13 mouse cellular contexts compared by ENCODE assay signal in genomic region chr5:111671762-111672161, GRCm38 (mm10).
DNase-seq lines count a peak whose midpoint lies in the region; ATAC-seq lines count a peak whose summit lies in the region.
"Had no signal": no experiment of that assay in that cellular context is flagged by ENCODE, and none has a peak within 500 bp of the region (broad histone marks: within the 10 kb centered on the region; RNA-seq: fewer than 3 reads in every experiment).

No protein-coding gene starts in this region.

- H3K9me3 ChIP-seq in forebrain, embryonic 10.5 days, result peaks cover 14% of the 10 kb centered on the region
- peaks cover 8% of the 10 kb centered on the region; the same call in 1 of the 2 replicates for H3K9me3 ChIP-seq in forebrain, embryonic 16.5 days (ENCODE audit: control insufficient read depth, low read length)

- DNase-seq in forebrain, embryonic 10.5 days (ENCODE audit: extremely low spot score, low spot score), result no peak
- DNase-seq in kidney, postnatal 4 days, result peak; percentile 44 to 55
- DNase-seq in kidney, postnatal 25 days, result no peak
- peak; percentile 56 for DNase-seq in urinary bladder, postnatal 14 days (ENCODE audit: low spot score)
- DNase-seq in urinary bladder, postnatal 10 days (ENCODE audit: low spot score), result no peak
- no peak for DNase-seq in right cerebral cortex, adult 2 months (ENCODE audit: low spot score in 2 of 2)
- DNase-seq: adrenal gland, postnatal 10 days; cerebellum, adult 11 months; kidney, postnatal 14 days; spleen, adult 18-20 months had no signal

- no peak overlapping the region for H3K9ac ChIP-seq in forebrain, embryonic 16.5 days (replicated peaks; ENCODE audit: low read depth, low read length)

- H3K4me2 ChIP-seq in forebrain, embryonic 16.5 days (ENCODE audit: low read length), result no peak overlapping the region
- H3K4me2 ChIP-seq: midbrain, embryonic 11.5 days had no signal

- H3K4me1 ChIP-seq in forebrain, embryonic 10.5 days, result peaks cover 39% of the 10 kb centered on the region
- H3K4me1 ChIP-seq in forebrain, embryonic 16.5 days (replicated peaks; ENCODE audit: control insufficient read depth, insufficient read depth, low read length), result peaks cover 32% of the 10 kb centered on the region

- H3K4me3 ChIP-seq in forebrain, embryonic 10.5 days, result no peak overlapping the region
- no peak overlapping the region for H3K4me3 ChIP-seq in forebrain, embryonic 16.5 days (replicated peaks; ENCODE audit: low read length)

- 0 out of 2 replicates have a peak, but pooled peaks cover 2% of the 10 kb centered on the region for H3K36me3 ChIP-seq in forebrain, embryonic 10.5 days (replicated peaks)
- H3K36me3 ChIP-seq in forebrain, embryonic 16.5 days (ENCODE audit: control insufficient read depth, insufficient read depth), result no peaks in the 10 kb centered on the region

- no peak for ATAC-seq in forebrain, embryonic 16.5 days
- no peak for ATAC-seq in inflammation-experienced regulatory T-cells, adult 6 months

- 93% methylated on average over 6 of the region's 6 CpGs for WGBS in forebrain, embryonic 10.5 days
- WGBS in forebrain, embryonic 16.5 days, result 67% methylated on average over 6 of the region's 6 CpGs

- H3K27ac ChIP-seq in forebrain, embryonic 10.5 days, result 0 out of 2 replicates have a peak overlapping the region, but pooled peaks have one; percentile 26
- no peak overlapping the region; the same call in 1 of the 2 replicates for H3K27ac ChIP-seq in forebrain, embryonic 16.5 days (ENCODE audit: low read length)

- peaks cover 21% of the 10 kb centered on the region; the same call in 1 of the 2 replicates for H3K27me3 ChIP-seq in forebrain, embryonic 10.5 days (ENCODE audit: poor library complexity, severe bottlenecking)
- H3K27me3 ChIP-seq in forebrain, embryonic 16.5 days (replicated peaks; ENCODE audit: control insufficient read depth, insufficient read depth, low read length), result no peaks in the 10 kb centered on the region

Comparison
In these comparisons a context has a peak if more than half of its experiments do, and no peak if none do; other contexts are left out.
1. DNase-seq: peak in kidney, postnatal 4 days (2 of 2) and urinary bladder, postnatal 14 days (single experiment); none in forebrain, embryonic 10.5 days (single experiment), kidney, postnatal 25 days (0 of 2), urinary bladder, postnatal 10 days (single experiment) and right cerebral cortex, adult 2 months (0 of 2).